Mouse (Mus musculus) brain, embryonic 14.5 days (tissue): ENCODE measurements at regions not wholly inside any gene's neighbourhood (a gene's known extent, or its start where the extent isn't known, plus 50 kb on each side); places are given as distances from the start of the nearest gene placed in this dataset.

Experiments
- CTCF ChIP-seq: fragments of 200-500 bp; IDR thresholded peaks from 2 replicates; pipeline ENCODE4 v1.5.1; 2012; ENCODE audit warnings: inconsistent platforms, mild to moderate bottlenecking, moderate library complexity, borderline replicate concordance; ENCODE audit not compliant: insufficient read depth, insufficient read length; ENCODE audit errors: extremely low read depth
- POLR2A ChIP-seq: fragments of 200-500 bp; IDR thresholded peaks from 2 replicates; pipeline ENCODE4 v1.6.1; 2012; ENCODE audit warnings: mild to moderate bottlenecking, inconsistent platforms, borderline replicate concordance; ENCODE audit not compliant: poor library complexity, insufficient read depth, insufficient read length, severe bottlenecking; ENCODE audit errors: extremely low read depth

DNA sequence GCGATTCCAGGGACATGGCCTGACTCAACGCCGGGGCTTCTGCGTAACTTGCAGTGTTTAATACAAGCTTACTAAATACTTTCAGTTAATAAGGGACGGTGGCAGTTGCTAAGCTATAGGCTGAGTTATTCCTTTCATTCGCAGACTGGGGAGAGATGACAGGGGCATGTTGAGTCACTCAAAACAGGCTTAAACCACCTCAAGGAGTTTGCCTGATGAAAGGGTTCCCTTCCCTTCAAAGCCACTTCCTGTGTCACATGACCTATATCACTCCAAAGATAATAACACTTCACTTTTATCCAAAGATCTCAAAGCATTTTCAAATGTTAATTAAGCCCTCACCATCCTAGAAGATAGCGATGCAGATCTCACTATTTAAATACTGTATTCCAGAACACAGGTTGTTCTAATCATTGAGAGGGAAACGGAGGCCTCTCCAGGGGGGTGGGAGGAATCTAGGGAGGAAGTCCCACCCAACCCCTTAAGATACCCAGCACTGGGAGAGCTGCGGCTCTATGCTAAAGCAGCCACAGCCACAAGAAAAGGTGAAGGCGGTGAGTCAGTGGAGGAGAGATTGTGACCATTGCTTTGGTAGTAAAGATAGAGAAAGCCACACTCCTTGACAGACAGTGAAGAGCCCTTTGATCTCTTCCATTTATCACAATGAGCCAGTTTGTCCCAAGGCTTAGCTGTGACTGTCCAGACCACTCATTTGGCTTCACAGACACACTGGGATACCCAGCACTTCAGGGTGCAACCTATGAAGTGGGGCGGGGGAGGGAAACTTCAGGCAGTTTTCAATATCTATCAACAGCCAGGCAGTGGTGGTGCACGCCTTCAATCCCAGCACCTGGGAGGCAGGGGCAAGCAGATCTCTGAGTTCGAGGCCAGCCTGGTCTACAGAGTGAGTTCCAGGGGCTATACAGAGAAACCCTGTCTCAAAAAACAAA lies 182.0 kb upstream of the Cdkn3 start:
- no peak for TF ChIP-seq CTCF
- TF ChIP-seq POLR2A: no peak
